Mouse (Mus musculus) gonadal fat pad, adult 2 months (tissue): ENCODE data around the gene Ddx4. TPM values are rescaled to one million over a fixed set of nuclear protein-coding genes. Genes with fewer than 3 reads are reported as not detected.
"Not testable (repeated sequence)": the region's sequence is repeated elsewhere in the genome, so short reads cannot be mapped to it uniquely, and the experiment has no call there.

Experiments
- DNase-seq: peaks from one replicate; pipeline ENCODE4 v3.0.0-alpha.2; 2012; ENCODE audit warnings: low read depth
- polyA plus RNA-seq: library from polyadenylated mRNA; depleted of rRNA; stranded (reverse); fragments of >200 nt; gene quantifications from 2 replicates; pipeline ENCODE4 v1.2.3, GENCODE M21; 2012

Gene Ddx4
- polyA plus RNA-seq, 1 experiment = 0.08 TPM

- DNase-seq = no peak
These were observed 15.8 kb downstream of the Ddx4 start for GRCm38 (mm10) chr13:112636498-112636897.

DNA sequence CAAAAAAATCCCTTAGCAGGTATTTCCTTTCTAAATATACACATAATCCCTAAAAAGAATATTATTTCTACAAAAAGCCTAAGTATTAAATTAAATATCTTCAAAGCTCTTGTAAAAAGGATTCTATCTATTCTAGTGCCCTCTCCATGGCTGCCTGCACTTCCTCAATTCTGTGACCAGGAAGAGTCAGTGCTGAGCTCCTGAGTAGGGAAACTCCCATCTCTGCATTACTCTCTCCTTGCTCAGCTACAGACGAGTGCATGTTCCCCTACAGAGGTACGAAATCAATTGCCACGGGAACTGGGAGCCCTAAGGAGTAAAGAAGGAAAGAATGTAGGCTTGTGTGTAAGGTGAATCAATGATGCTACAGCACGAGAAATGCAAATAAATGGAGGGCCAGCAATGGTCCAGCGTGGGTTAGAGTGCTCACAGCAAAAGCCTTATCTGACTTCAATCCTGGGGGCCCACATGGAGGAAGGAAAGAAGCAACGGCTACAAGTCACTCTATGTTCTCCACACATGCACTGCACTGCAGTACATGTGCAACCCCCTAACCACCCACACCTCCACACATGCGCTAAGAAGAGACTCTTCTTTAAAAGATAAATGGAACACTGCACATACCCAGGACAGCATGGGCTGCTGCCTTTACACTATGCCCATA, 17.0 kb downstream of the Ddx4 start:
- DNase-seq = no peak

- no peak for DNase-seq
These were observed 26.7 kb downstream of the Ddx4 start for GRCm38 (mm10) chr13:112625566-112625965.

DNA sequence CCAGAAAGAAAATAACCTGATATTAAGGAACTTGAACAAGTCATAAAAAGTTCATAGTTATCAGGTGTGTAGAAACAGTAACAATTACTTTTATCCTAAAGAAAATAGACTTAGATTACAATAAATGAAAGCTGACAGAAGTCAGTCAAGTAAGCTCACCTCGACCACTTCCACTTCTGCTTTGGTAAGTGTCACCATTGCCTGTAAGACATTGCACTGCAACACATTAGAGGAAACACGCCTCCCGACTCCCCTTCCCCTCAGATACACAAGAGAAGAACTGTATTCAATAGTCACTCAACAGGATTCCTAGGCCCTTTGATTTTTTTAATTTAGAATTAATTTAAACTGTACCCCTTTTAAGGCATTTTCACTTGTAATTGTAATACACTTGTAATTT, 27.7 kb downstream of the Ddx4 start:
- DNase-seq = no peak

GRCm38 (mm10) chr13:112623656-112624055, 28.6 kb downstream of the Ddx4 start:
- DNase-seq = no peak

GRCm38 (mm10) chr13:112621592-112621991, 30.7 kb downstream of the Ddx4 start:
- DNase-seq = no peak

GRCm38 (mm10) chr13:112608606-112609005, 43.7 kb downstream of the Ddx4 start:
- DNase-seq = no peak

DNA sequence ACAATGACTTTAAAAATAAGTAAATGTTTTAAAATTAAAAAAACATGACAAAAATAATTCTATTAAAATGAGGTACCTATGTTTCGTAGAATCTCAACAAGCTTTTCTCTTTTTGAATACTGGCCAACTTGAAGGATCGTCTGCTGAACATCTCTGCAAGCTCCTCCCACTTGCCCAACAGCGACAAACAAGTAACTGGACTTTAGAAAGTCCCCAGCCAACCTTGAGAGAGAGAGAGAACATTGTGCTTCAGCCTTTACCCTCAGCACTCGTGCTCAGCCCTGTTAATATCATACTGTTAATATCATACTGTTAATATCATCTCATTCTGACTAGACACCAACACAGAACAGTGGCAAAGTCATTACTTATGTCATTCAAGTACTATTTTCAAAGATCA, 47.9 kb downstream of the Ddx4 start:
- no peak for DNase-seq

GRCm38 (mm10) chr13:112603839-112604238, 48.4 kb downstream of the Ddx4 start:
- DNase-seq = no peak

- DNase-seq = no peak
These were observed 49.7 kb downstream of the Ddx4 start for GRCm38 (mm10) chr13:112602607-112603006.

DNA sequence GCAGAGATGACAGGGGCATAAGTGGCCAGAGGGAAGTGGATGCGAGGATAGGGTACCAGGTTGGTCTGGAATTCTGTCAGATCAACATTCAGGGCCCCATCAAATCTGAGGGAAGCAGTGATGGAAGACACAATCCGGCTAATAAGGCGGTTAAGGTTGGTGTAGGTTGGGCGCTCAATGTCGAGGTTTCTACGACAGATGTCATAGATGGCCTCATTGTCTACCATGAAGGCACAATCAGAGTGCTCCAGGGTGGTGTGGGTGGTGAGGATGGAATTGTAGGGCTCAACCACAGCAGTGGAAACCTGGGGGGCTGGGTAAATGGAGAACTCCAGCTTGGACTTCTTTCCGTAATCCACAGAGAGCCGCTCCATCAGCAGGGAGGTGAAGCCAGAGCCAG, 58.0 kb downstream of the Ddx4 start, which contains the start of gene Il31ra:
Il31ra (minus strand) TSS at position 101 of the 400 bp plus-strand sequence.
- DNase-seq = not testable (repeated sequence)

DNA sequence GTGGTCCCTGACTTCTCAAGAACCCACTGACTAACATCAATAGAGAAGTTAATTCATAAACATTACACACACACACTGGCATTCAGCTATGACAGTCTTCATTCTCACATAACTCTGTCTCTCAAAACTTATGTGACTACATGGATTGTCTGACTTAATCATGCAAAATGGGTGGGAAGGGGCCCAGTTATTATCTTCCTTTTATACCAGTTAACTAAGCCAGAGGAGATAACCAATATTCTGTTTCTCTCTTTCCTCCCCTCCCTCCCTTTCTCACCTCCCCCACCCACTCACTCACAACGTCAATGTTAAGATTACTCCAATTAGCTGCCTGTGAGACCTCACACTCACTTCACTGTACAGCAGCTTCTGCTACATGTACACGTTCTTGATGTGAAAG, 62.0 kb downstream of the Ddx4 start:
- DNase-seq = no peak

GRCm38 (mm10) chr13:112589625-112590024, 62.6 kb downstream of the Ddx4 start:
- DNase-seq = no peak

GRCm38 (mm10) chr13:112584556-112585237, 67.6 kb downstream of the Ddx4 start:
- no peak for DNase-seq

- DNase-seq = no peak
These were observed 70.0 kb downstream of the Ddx4 start for GRCm38 (mm10) chr13:112582291-112582690.

- DNase-seq = no peak
These were observed 70.5 kb downstream of the Ddx4 start for GRCm38 (mm10) chr13:112581796-112582195.

- no peak for DNase-seq
These were observed 71.5 kb downstream of the Ddx4 start for GRCm38 (mm10) chr13:112580590-112581320.

DNA sequence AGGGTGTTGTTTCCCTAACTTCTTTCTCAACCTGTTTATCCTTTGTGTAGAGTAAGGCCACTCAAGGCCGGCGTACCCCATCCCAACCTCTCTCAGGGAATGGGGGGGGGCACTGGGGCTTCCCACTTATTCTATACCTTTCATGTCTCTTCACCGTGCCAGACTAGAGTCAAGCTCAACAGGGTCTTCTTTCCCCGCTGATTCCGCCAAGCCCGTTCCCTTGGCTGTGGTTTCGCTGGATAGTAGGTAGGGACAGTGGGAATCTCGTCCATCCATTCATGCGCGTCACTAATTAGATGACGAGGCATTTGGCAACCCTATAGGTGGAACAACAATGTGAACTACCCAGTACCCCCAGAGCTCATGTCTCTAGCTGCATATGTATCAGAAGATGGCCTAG, 74.2 kb downstream of the Ddx4 start:
- not testable (repeated sequence) for DNase-seq

- DNase-seq = no peak
These were observed 78.5 kb downstream of the Ddx4 start for GRCm38 (mm10) chr13:112573800-112574199.

DNA sequence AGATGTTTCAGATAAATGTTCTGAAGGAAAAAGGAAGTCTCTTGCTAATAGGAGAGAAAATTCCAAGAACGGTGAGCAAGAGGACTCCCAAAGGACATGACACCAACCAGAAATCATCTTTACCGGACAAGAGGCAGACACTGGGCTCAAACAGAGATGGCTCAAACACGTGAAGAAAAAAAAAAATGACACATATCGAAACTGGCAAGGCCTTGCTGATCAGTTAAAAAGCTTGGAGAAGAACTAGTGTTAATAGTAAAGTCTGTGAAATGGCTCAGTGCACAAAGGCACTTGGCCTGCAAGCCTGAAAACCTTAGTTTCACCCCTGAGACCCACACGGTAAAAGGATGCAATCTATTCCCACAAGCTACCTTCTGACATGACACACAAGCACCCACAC, 81.5 kb downstream of the Ddx4 start:
- no peak for DNase-seq

DNA sequence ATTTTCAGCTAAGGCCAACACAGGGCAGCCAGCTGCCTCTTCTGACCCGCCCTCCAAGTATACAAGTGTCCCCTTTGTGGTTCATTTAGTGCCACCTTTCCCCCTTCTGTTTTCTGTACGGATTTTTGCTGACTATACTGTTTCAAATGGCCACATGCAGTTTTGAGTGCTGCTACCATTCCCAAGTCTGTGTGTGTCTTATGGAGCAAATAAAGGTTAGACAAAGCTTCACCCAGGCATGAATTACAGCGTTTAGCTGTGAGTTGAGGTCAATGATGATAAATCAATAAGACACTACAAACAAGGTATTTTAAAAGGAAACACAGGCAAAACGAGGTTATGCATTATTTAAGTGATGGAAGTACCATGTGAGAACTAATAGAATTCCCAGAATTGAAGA, 82.7 kb downstream of the Ddx4 start:
- DNase-seq = no peak

- DNase-seq = no peak
These were observed 91.6 kb downstream of the Ddx4 start for GRCm38 (mm10) chr13:112560554-112561138.
